ENCODE assay signal across 21 mouse cellular contexts in the genomic region with DNA sequence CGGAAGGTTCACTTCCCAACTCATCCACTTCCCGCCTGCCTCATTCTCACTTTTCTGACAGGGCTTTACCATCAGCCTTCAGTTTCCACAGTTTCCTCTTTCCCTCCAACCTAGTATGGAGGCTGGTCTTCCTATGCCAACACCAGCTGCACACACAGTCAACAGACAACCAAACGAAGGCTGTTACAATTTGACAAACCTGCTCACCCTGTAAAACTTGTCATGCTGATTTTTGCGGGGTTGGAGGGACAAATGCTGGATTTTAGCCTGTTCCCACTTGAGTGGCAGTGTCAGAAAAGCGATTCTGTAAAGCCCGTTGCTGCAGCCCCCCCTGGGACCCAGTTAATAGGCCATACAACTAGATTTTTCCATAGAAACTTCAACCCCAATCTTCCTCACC. TPM values are rescaled to one million over a fixed set of nuclear protein-coding genes. Genes with fewer than 3 reads are reported as not detected.
A peak's percentile ranks its signal among the peaks of the same experiment; 100 is the strongest.
DNase-seq lines count a peak whose midpoint lies in the region; ATAC-seq lines count a peak whose summit lies in the region.
"Had no signal": no experiment of that assay in that cellular context is flagged by ENCODE, and none has a peak within 500 bp of the region (broad histone marks: within the 10 kb centered on the region; RNA-seq: fewer than 3 reads in every experiment).

No protein-coding gene starts in this region.

- peak; percentile 32 for ATAC-seq in frontal cortex, adult (ENCODE audit: low TSS enrichment)
- peak; percentile 52 for ATAC-seq in granulocyte monocyte progenitor cell, adult 5-6 weeks (replicated peaks; ENCODE audit: poor library complexity, severe bottlenecking)
- ATAC-seq: CD4-positive, CD25-positive, alpha-beta regulatory T cell, adult 4 months; inflammation-experienced regulatory T-cells, adult 6 months; liver, postnatal 0 days had no signal

- no peak for DNase-seq in frontal cortex, postnatal 14 days (ENCODE audit: low spot score in 2 of 2)
- DNase-seq in layer of hippocampus, postnatal 14 days (ENCODE audit: low spot score in 2 of 2): peak; percentile 24 to 53
- DNase-seq in layer of hippocampus, postnatal 36 days: no peak
- peak; percentile 39 for DNase-seq in brain, adult 2 months (ENCODE audit: low read depth, low spot score)
- no peak for DNase-seq in ovary, postnatal 10 days (ENCODE audit: low spot score)
- DNase-seq in left cerebral cortex, adult 18-20 months (ENCODE audit: low spot score in 2 of 2): no peak
- DNase-seq: adrenal gland, postnatal 25 days; cerebellum, adult 8-10 months; cerebellum, postnatal 25 days; heart, postnatal 10 days; kidney, adult 11 months; kidney, postnatal 36 days; liver, postnatal 0 days; lung, postnatal 4 days; right cerebral cortex, postnatal 4 days; thymus, adult 18-20 months; thymus, postnatal 36 days had no signal

RNA-seq across cellular contexts. Expression of a gene that starts 9.5 kb away (rescaled TPM):
- 10 to 100 TPM; 97.3 to 99.9 TPM for total RNA-seq in layer of hippocampus, postnatal 14 days (2021)
- total RNA-seq in layer of hippocampus, postnatal 36 days (2021): 10 to 100 TPM; 98.9 to 99.7 TPM
- 87.2 and 118 TPM in 2 replicates for total RNA-seq in granulocyte monocyte progenitor cell, adult 5-6 weeks (2014; fragmentation: Nextera tagmentation)
- total RNA-seq in granulocyte monocyte progenitor cell, adult 5-6 weeks (2017): 163 and 194 TPM in 2 replicates
- 100 to 1,000 TPM in 1 of 2 experiments, 10 to 100 TPM in 1; 98.9 to 111 TPM for total RNA-seq in left cerebral cortex, adult 18-20 months (2021)

Comparison
In these comparisons a context has a peak if more than half of its experiments do, and no peak if none do; other contexts are left out.
1. DNase-seq: peak in layer of hippocampus, postnatal 14 days (2 of 2) and brain, adult 2 months (single experiment); none in frontal cortex, postnatal 14 days (0 of 2), layer of hippocampus, postnatal 36 days (0 of 2), ovary, postnatal 10 days (single experiment) and left cerebral cortex, adult 18-20 months (0 of 2).